Mouse (Mus musculus) urinary bladder, adult 18-20 months (tissue): Measurements from ENCODE around the gene Speer4b.
"Not testable (repeated sequence)": the region's sequence is repeated elsewhere in the genome, so short reads cannot be mapped to it uniquely, and the experiment has no call there.

ENCODE experiments used
- DNase-seq, 2 experiments: peaks; one replicate each; pipeline ENCODE4 v3.0.0; 2022; ENCODE audit warnings: low spot score in 2 of 2, mixed read lengths in 2 of 2

Speer4b gene

GRCm38 (mm10) chr5:27501338-27501737 lies at the start of gene Speer4b:
Gene Speer4b, minus strand, starts transcription at chr5:27501438.
- DNase-seq: not testable (repeated sequence)

- DNase-seq: no peak
These were observed 48.1 kb upstream of the Speer4b start for GRCm38 (mm10) chr5:27549291-27549690.

GRCm38 (mm10) chr5:27544816-27545270 lies 43.6 kb upstream of the Speer4b start:
- peak in 1 of 2 experiments; percentile 1 for DNase-seq

GRCm38 (mm10) chr5:27526906-27527305 lies 25.7 kb upstream of the Speer4b start:
- DNase-seq: no peak

- no peak for DNase-seq
These were observed 17.5 kb upstream of the Speer4b start for GRCm38 (mm10) chr5:27518716-27519115.

GRCm38 (mm10) chr5:27490942-27491341 lies 10.3 kb downstream of the Speer4b start:
- no peak for DNase-seq

- DNase-seq: no peak
These were observed 15.1 kb downstream of the Speer4b start for GRCm38 (mm10) chr5:27486138-27486537.

GRCm38 (mm10) chr5:27481706-27482105 lies 19.5 kb downstream of the Speer4b start:
- DNase-seq: no peak

GRCm38 (mm10) chr5:27474964-27475465 lies 26.2 kb downstream of the Speer4b start:
- no peak for DNase-seq

GRCm38 (mm10) chr5:27457686-27458085 lies 43.6 kb downstream of the Speer4b start:
- no peak for DNase-seq

GRCm38 (mm10) chr5:27456981-27457380 lies 44.3 kb downstream of the Speer4b start:
- DNase-seq: no peak

GRCm38 (mm10) chr5:27454386-27454785 lies 46.9 kb downstream of the Speer4b start:
- DNase-seq: no peak

GRCm38 (mm10) chr5:27453201-27453845 lies 47.9 kb downstream of the Speer4b start:
- no peak for DNase-seq
